Mouse (Mus musculus) right cerebral cortex, postnatal 14 days (tissue): ENCODE data around the gene Pla2g4e.

Experiments
- DNase-seq: peaks from one replicate; pipeline ENCODE4 v3.0.0; 2022

The Pla2g4e gene

GRCm38 (mm10) chr2:120235947-120236640 is 9.0 kb downstream of the Pla2g4e start:
- no peak for DNase-seq

- no peak for DNase-seq
These were observed 9.8 kb downstream of the Pla2g4e start for GRCm38 (mm10) chr2:120235381-120235780.

DNA sequence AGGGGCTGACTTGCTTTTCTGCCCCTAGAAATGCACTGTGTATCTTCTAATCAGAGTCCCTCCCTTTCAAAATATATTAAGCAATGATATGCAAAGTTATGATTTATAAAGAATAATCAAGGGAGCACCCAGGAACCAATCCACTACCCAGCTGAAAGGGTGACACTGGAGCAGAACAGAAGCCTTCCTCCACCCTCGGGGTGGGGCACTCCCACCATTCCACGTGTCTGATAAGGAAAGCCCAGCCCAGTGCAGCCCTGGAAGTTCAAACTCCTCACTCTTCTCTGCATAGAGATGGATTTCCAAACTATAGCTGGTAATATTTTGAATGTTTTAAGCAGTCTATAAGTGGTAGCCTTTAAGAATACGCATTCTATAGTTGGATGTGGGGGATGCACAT is 13.5 kb downstream of the Pla2g4e start:
- no peak for DNase-seq

DNA sequence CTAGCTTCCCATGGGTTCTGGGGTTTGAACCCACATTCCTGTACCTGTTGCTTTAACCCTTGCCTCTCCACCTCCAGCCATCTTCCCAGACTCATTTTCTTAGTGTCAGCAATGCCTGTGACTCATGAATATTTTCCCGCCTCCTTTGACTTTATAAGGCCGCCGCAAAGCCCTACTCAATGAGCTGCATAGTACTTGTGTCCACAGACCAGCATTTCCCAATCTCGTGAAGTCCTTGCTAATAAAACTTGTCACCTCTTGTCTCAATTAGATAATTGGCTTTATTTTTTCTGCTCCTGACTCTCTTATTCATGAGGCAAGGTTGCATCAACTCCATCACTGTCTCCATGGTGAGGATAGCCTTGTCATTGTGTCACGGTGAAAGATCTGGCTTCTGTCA is 30.5 kb downstream of the Pla2g4e start:
- DNase-seq, result no peak

GRCm38 (mm10) chr2:120211448-120211847 is 33.7 kb downstream of the Pla2g4e start:
- DNase-seq, result no peak

DNA sequence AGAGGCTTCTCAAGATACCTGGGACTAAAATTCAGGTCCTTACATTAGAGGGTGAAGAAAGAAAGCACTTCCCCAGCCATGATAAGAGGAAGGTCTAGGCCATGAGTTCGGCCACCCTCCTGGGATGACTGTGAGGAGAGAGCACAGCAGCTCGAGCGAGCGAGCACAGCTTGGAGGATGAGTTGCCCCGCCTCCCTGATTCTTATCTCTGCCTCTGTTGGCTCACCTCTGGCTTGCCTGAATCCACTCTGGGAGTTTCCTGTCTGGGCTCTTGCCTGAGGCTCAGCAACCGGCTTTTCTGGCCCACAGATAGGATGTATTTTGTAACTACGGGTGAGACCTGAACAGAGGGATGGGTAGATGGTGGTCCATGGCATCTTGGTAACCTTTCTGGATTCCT is 37.2 kb downstream of the Pla2g4e start:
- no peak for DNase-seq

DNA sequence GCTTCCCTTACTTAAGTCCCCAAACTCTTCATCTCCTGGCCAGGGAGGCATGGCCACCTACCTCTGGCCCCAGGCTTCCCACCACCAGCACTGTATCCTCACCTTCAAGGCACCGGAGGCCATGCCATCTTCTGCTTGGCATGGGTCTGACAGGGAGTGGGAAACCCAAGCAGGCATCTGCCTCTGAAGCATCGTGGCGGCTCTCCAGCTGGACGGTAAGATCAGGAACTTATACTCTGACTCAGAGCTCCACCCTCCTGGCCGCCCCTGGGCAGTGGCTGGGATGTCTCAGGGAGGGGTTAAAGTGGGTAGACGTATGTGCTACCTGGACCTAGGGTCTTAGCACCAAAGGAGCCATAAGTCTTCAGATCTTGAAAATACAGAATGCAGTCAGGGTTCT is 38.1 kb downstream of the Pla2g4e start:
- no peak for DNase-seq

DNA sequence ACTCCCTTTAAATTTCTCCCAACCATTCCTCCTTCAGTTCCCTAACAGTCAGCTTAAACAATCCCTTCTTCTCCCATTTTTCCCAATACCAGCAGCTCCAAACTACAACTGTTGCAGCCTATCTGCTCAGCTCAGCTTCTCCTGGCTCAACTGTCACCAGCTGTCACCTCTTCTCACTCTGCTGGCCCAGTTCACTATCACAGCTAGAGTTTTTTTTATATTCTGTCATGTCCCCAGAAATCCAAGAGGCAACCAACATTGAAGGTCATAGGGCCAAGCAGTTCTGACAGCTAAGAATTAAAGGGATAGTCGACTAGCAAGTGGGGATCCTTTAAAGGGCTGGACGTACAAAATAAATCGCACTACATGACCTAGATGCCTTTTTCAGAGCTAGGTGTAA is 41.4 kb downstream of the Pla2g4e start:
- no peak for DNase-seq

GRCm38 (mm10) chr2:120200077-120200476 is 45.1 kb downstream of the Pla2g4e start:
- DNase-seq, result no peak

DNA sequence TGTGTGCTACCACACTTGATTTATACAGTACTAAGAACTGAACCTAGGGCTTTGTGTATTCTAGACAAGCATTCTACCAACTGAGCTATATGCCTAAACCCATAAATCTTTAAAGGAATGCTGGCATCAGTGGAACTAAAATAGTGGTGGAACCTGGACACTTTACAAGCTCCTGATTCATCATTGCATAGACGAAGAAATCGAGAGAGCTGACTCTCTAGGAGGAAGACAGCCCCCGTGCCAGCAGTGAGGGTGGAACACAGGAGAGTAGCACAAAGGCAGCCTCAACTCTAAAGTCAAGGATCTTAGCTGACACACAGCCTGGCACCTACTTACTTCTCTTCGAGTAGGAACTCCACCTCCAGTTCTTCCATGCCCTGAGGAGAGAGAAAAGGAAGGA is 57.0 kb downstream of the Pla2g4e start:
- no peak for DNase-seq

- DNase-seq, result no peak
These were observed 57.6 kb downstream of the Pla2g4e start for GRCm38 (mm10) chr2:120187583-120187982.

GRCm38 (mm10) chr2:120185527-120186276 is 59.4 kb downstream of the Pla2g4e start:
- no peak for DNase-seq

- DNase-seq, result no peak
These were observed 66.2 kb downstream of the Pla2g4e start for GRCm38 (mm10) chr2:120178936-120179335.

- DNase-seq, result peak; percentile 59
These were observed 71.4 kb downstream of the Pla2g4e start for GRCm38 (mm10) chr2:120173718-120174117.

DNA sequence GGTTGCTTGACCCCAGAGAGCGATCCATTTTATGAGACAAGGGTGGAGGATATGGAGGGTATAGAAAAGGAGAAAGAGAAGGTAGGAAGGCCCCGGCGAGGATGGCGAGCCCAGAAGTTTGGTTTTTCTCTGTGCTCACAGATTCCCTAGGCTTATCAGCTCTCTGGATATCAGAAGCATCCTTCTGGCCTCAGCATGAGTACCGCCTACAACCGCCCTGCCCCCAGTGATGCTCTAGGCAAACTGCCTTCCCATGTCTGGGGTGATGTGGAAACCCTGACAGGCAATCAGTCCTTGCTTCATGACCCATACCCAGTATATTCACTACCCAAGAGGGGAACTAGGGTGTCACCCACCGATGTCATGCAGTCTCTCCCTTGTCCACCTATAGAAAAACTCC is 73.8 kb downstream of the Pla2g4e start:
- no peak for DNase-seq

GRCm38 (mm10) chr2:120170726-120171125 is 74.4 kb downstream of the Pla2g4e start:
- DNase-seq, result peak; percentile 23

DNA sequence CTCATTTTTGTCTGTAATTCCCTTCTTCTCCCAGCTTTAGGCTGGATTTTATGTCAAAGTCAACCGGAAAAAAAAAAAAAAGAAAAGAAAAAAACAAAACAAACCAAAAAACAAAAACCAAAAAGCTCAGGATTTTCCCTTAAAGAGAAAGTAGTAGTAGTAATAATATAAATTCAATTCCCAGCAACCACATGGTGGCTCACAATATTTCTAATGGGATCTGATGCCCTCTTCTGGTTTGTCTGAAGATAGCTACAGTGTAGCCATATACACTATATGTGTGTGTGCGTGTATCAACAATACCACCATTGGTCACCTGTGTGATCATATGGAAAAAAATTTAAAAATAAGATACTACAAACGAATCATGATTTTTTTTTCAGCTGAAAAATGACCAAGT is 75.8 kb downstream of the Pla2g4e start:
- DNase-seq, result no peak

DNA sequence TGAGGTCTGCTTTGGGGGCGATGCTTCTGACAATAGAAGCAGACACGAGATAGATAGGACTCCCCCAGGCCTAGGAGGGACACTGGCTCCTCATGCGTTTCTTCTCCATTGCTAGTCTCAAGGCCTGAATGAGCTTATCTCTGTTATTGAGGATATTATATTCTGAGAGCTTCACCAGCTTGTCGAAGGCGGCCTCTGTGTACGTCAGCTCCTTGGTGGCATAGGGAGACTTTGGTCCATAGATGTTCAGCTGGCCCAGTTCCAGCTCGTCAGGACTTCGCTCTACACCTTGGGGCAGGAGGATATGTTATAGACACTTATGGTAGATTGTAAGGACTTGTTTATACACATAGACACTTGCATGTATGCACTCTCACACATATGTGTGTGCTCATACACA is 77.4 kb downstream of the Pla2g4e start:
- no peak for DNase-seq

GRCm38 (mm10) chr2:120165474-120165873 is 79.7 kb downstream of the Pla2g4e start:
- DNase-seq, result no peak

DNA sequence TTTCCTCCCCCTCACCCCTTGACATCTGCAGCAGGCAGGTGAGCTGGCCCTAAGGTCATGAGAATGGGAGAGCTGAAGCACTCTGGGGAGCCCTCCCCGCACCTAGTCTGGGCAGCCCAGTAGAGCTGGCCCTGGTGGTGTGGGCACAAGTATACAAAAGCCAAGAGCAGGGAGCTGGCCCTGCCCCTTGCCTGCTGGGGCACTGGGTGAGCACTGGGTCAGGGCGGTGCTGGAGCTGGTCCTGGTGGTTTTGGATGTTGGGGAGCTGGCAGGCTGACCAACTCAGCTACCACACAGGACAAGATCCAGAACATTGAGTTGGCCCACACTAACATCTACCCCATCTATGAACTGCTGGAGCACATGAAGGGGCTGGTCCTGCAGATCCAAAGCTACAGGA is 85.7 kb downstream of the Pla2g4e start:
- DNase-seq, result no peak

- no peak for DNase-seq
These were observed 86.3 kb downstream of the Pla2g4e start for GRCm38 (mm10) chr2:120158846-120159245.

DNA sequence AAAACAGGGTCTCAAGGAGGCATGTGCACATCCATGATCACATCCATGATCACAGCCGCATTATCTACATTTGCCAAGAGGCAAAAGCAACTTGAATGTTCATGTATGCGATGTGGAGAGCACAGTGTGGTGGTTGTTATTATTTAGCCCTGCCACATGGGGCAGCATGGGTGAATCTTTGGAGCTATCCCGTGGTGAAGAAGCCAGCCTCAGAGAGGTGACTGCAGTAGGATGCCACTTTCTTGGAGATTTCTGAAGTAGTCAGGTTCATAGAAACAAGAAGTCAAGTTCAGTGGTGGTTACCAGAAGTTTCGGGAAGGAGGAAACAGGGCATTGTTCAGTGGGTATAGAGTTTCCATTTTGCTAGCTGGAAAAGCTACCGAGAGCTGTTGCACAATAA is 87.1 kb downstream of the Pla2g4e start:
- no peak for DNase-seq

- no peak for DNase-seq
These were observed 87.5 kb downstream of the Pla2g4e start for GRCm38 (mm10) chr2:120157606-120158005.

DNA sequence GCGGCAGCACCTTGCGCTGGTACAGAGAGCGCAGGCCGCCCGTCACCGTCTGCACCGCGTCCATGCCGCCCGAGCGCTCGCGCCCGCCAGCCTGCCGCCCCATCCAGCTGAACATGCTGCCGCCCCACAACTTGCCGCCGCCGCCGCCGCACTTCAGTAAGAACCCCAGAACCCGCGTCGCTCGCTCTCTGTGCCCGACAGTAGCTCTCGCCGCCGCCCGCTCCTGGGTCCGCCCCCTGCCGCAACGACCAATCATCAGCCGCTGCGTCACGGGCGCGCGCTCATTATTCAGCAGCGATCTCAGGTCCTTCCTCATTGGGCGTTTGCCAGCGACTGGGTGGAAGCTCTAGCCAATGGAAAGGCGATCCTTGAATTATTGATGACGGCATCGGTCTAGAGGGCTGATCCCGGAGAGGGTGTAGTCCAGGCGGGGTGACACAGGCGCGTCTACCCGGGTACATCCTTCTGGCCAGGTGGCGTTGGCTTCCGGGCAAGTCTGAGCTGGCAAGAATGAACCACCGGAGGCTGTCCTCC is 90.7 kb downstream of the Pla2g4e start, which contains the start of gene Ehd4:
TSS of gene Ehd4 (minus strand) at position 246 of the 534 bp plus-strand sequence.
- DNase-seq, result peak; percentile 99
